Mouse (Mus musculus) frontal cortex, postnatal 25 days (tissue): ENCODE measurements around the gene Dcaf6.
"Not testable (repeated sequence)": the region's sequence is repeated elsewhere in the genome, so short reads cannot be mapped to it uniquely, and the experiment has no call there.

Experiments
- DNase-seq, 2 experiments: peaks; one replicate each; pipeline ENCODE4 v3.0.0; 2022; ENCODE audit warnings: low spot score in 2 of 2

Dcaf6 gene

GRCm38 (mm10) chr1:165421357-165421915 is 38.8 kb downstream of the Dcaf6 start:
- DNase-seq = no peak

- DNase-seq = no peak
Observed at GRCm38 (mm10) chr1:165396401-165396805, 63.9 kb downstream of the Dcaf6 start.

DNA sequence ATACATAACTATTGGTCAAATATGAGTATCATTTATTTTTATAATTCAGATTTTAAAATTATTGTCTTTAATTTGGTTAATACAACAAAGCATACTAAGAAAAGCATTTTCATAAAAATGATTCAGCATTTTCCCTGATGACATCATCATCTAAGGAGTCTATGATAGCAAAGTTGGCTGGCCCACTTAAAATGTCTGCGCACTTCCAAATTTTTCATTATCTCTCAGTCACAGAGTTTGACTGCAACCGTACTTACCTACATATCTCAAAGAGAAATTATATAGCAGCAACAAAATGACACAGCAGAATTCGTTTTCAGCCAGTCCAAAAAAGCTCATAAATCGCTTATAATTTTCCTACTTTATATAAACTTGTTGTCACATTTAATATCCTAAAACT is 64.3 kb downstream of the Dcaf6 start:
- DNase-seq = no peak

DNA sequence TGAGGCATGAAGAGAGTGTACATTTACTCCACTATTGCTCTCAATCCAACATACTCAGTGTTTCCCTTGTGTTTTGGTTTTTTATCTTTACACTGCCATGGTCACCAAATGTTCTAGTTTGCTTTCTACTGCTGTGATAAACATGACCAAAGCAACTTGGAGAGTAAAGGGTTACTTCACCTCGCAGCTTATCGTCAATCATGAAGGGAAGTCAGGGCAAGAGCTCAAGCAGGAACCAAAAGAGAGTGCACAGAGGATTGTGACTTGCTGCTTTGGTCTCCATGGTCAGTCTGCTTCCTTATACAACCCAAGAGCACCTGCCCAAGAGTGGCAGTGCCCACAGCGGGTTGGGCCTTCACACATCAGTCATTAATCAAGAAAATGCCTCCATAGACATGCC is 65.4 kb downstream of the Dcaf6 start:
- DNase-seq = no peak

DNA sequence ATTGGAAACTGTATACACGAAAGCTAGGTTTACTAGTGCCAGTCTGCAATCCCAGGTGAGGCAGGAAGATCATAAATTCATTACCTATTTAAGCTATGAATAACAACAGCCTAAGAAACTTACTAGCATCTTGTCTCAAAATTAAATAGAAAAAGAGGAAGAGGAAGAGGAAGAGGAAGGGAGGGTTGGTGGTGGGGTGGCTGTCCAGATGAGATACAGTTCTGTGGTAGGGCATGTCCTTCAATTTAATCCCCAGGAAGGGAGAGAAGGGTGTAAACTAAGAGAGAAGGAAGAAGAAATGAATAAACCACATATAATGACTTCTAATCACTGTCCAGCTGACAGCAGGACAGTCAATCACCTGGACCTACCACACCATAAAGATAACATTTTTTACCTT is 67.2 kb downstream of the Dcaf6 start:
- DNase-seq = no peak

GRCm38 (mm10) chr1:165388716-165389115 is 71.6 kb downstream of the Dcaf6 start:
- no peak for DNase-seq

GRCm38 (mm10) chr1:165386525-165386923 is 73.8 kb downstream of the Dcaf6 start:
- DNase-seq = no peak

DNA sequence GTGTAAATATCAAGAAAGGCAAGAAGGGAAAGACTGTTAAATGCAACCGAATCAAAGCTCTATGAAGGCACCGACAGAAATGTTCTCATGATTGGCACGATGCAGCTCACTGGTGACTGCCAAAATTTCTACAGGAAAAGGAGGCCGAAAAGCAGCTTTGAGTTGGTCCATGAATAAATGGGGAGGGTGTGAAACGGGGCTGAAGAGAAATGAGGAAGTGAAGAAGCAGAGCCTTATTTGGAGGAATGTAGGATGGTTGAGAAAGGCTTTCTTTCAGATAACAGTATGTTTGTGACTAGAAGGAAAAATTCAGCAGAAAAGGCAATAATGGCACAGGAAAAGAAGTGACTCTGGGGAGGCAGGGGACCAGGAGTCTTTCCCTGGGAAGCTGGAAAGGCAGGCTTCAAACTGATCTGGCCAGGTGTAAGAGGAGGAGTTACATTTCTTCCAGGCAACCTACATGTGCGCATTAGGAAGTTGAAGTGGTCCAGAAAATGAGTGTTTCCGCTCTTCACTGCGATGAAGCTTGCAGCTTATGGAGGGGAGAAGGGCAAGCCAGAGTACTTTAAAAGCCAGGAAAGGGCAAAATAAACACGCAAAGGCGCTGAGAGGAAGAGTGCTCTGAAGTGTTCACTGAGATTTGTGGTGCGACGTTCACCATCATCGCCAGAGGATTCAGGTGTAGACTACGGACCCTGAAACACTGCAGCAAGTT is 74.3 kb downstream of the Dcaf6 start:
- DNase-seq = no peak

DNA sequence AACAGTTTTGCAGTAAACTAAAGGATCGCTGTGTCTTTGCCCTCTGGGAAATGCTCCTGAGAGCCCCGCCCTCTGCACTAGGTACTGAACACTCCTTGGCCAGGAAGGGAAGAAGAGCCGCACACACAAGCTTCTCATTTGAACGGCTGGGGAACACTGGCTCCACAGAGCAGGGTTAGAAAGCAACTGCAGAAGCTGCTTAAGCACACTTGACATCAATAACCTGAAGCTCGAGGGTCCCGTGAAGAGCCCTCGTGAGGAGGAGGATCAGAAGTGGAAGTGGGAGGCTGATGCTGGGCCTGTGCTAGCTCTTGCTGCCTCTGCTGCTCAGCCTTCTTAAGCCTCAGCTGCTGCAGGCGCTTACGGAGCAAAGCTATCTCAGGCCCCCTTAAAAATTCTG is 86.4 kb downstream of the Dcaf6 start:
- no peak for DNase-seq

DNA sequence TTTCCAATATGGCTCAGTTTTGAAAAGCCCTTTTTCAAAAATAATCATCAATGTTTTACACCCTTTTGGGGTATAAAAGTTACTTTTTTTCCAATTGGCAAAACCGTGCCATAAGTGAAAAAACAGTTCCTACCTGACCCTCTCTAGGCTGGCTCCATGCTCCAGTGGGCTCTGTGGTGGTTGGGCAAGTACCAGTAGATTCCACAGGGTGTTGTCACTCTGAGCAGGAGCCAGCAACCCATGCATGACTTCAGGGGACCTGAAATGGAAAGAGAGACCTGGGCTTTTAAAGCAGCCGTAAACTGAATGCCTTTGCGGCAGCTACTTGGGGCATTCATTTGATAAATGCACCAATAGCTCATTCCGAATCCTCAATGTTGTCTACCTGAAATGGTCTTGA is 89.3 kb downstream of the Dcaf6 start:
- no peak for DNase-seq

DNA sequence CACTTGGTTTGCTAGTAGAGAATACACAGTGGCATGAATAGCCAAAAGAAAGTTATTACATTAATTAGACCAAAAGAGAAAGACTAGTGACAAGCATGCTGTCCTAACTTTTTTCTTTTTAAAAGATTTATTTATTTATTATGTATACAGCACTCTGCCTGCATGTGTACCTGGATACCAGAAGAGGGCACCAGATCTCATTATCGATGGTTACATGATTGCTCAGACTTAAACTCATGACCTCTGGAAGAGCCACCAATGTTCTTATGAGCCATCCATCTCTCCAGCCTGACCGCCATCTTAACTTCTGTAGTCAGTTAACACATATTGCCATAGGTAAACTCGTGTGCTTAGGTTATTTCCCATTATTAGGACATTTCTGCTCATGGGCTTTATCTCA is 95.2 kb downstream of the Dcaf6 start:
- no peak for DNase-seq

DNA sequence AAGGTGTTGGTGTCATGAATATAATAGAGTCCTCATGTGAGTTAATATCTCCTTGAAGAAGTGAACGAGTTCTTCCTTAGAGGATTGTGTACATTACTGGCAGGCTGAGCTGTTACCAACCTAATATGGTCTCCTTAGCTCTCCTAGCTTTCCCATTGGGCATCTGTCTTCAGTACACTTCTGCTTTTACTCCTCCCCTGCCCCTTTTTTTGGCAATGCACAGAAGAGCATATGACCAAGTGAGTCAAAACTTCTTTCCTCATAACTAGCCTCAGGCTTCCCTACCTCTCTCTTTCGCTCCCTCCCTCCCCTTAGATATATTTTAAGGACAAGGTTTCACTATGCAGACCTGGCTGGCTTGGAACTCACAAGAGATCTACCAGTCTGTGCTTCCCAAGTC is 97.0 kb downstream of the Dcaf6 start:
- no peak for DNase-seq

DNA sequence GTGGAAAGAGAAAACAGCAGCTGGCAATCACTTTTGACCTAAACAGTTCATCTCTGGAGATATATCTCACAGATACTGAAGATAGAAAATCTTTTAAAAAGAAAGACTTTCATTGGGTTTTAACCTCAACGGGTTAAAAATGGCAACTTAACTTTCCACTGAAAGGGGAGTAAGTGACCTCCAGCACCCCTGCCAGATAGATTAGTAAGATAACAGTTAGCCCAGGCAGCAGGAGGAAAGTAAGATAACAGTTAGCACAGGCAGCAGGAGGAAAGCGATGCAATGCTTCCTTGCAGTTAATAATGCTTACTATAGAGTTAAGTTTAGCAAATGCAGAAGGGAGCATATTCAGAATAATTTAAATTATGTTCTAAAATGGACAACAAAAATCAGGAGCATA is 103.9 kb downstream of the Dcaf6 start:
- DNase-seq = no peak

DNA sequence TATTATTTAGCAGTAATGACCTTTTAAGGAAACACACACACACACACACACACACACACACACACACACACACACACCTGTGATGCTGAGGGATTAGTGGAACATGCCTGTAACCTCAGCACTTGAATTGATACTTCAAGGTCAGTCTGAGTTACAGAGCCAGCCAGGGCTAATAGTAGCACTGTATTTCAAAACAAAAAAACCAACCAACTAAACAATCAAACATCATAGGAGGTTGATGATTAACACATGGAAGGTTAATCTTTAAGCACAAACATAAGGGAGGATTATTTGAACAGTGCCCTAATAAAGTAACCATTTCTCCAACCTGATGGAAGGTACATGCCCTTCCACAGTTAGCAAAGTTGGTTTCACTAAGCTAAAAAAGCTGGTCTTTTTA is 111.6 kb downstream of the Dcaf6 start:
- DNase-seq = no peak

DNA sequence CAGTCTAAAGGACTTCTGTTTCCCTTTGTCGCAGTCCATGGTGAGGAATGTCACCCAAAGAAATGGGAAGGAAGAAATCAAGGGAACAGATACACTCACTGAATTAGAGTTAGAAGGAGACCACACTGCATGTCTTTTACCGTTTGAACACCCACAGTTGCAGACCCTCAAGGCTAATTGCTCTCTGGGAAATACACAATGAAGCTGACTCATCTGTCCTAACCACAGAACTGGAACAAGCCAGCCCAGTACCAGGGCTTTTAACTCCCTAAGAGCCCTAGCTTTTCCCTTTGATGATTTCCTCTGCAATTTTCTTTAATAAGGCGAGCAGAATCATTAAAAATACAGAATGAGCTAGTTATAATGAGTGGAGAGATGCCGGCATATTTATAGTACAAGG is 115.8 kb downstream of the Dcaf6 start:
- DNase-seq = no peak

GRCm38 (mm10) chr1:165342126-165342525 is 118.1 kb downstream of the Dcaf6 start:
- no peak for DNase-seq

GRCm38 (mm10) chr1:165332797-165333196 is 127.5 kb downstream of the Dcaf6 start:
- no peak for DNase-seq

DNA sequence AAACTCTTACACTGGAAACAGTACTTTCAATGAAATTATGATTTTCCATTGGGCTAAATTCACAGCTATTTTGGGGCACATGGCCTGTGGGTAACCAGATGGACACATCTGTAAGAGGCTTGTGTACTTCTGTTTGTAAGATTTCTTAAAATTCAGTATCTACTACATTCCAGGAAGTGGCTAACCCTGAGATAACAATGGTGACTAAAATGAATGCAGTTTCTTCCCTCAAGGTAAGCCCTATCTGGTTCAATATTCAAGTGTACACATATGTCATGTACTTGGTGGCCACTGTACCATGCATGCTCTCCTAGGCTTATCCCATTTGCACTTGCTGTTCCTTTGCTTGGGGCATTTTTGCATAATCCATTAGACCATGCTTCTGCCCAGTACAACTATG is 129.4 kb downstream of the Dcaf6 start:
- DNase-seq = no peak

DNA sequence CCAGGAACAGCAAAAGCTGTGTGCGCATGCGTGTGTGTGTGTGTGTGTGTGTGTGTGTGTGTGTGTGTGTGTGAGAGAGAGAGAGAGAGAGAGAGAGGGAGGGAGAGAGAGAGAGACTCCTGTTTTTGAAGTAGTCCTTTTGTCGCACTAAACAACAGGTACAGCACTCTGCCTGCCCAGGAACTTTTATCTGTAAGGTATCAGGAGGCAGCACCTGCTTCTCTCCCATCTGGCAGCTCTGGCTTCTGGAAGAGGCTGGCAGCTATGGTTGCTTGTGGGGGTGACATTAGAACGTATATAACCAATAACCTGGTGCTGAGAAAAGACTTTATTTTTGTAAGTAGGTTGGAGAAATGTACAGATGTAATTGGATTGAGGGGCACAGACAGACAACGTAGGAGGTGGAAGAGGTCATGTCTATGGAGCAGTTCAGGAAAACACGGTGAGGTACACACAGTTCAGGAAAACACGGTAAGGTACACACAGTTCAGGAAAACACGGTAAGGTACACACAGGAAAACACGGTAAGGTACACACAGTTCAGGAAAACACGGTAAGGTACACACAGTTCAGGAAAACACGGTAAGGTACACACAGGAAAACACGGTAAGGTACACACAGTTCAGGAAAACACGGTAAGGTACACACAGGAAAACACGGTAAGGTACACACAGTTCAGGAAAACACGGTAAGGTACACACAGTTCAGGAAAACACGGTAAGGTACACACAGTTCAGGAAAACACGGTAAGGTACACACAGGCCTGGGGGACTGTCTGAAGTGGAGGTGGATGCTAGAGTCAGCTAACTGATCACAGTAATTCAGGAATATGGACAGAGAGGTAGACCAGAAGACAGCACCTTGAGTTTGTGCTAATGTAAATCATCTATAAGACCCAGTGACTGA is 131.6 kb downstream of the Dcaf6 start:
- DNase-seq = not testable (repeated sequence)

DNA sequence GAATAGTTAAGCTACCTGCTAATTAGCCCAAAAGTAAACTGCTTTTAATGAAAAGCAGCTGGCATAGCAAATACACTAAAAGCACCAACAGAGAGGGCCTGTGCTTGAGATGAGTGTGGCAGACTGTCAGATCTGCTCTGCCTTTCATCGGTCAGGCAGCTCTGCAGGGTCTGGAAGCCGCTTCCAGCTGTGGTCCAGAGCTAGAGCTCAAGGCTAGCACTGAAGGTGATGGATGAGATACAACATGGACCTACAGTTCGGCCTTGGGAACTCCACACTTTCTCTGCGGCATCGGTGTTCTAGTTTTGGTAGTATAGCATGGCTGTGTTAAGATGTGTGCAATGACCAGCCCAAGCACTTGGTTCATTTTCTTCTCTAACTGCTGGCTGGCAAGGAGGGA is 132.4 kb downstream of the Dcaf6 start:
- DNase-seq = no peak

DNA sequence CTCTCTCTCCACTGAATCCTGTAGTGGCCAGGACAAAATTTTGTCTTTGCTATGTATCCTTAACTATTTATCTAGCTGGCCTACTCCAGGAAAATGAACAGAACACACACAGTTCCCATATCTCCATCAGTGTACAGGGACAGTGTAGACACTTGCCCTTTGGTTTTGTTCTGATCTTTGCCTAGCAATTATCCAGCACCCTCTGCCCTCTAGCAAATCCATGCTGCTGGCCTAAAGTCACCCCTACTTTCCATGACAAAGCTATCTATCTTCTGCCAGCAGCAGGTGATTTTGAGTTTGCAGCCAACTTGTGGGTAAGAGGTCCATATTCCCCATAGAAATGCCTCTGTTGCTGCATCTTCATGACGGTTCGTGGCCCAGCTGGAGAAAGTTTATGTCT is 132.9 kb downstream of the Dcaf6 start:
- DNase-seq = no peak

- DNase-seq = no peak
Observed at GRCm38 (mm10) chr1:165322934-165323333, 137.3 kb downstream of the Dcaf6 start.

- DNase-seq = no peak
Observed at GRCm38 (mm10) chr1:165321891-165322290, 138.4 kb downstream of the Dcaf6 start.
